Mouse (Mus musculus) G1E (cell line): ENCODE measurements at regions not wholly inside any gene's neighbourhood (a gene's known extent, or its start where the extent isn't known, plus 50 kb on each side); places are given as distances from the start of the nearest gene placed in this dataset.

Experiments
- CTCF ChIP-seq: IDR thresholded peaks from 2 replicates; pipeline ENCODE4 v1.5.1; 2012; ENCODE audit warnings: low read depth, low read length, inconsistent platforms, mixed read lengths
- GATA1 ChIP-seq: IDR thresholded peaks from 2 replicates; pipeline ENCODE4 v1.6.1; 2012; ENCODE audit warnings: borderline replicate concordance, low read length, inconsistent platforms, mixed read lengths
- GATA2 ChIP-seq: IDR thresholded peaks from 2 replicates; pipeline ENCODE4 v1.6.1; 2012; ENCODE audit warnings: low read depth, low read length, inconsistent platforms, borderline replicate concordance
- POLR2AphosphoS5 ChIP-seq: IDR thresholded peaks from 2 replicates; pipeline ENCODE4 v1.6.1; 2012; ENCODE audit warnings: low read depth, low read length, inconsistent platforms; ENCODE audit not compliant: insufficient replicate concordance
- TAL1 ChIP-seq: conservative IDR thresholded peaks from 2 replicates; pipeline ENCODE4 v1.6.1; 2012; ENCODE audit warnings: low read depth, low read length, inconsistent platforms, mixed read lengths

DNA sequence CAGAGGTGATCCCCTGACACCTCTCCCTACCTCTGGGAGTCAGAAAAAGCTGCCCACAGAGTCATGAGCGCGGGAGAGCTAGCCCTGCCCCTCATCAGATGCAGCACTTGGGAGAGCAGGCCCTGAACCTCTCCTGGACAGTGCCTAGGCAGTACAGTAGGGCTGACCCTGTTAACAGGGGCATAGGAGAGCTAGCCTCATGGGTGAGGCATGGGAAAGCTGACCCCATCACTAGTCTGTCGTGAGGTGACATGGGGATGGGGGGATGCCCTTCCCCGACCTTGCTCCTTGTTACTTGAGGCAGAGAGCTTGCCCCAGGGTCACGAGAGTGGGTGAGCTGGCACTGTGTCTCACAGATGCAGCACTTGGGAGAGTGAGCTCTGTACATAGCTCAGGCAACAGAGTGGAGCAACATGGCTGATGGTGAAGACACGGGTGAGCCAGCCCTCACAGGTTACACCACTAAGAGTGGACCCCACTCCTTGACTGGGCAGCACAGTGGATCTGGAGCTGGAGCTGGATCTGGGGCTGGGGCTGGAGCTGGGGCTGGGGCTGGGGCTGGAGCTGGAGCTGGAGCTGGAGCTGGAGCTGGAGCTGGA lies 225.5 kb upstream of the Krr1 start:
- TF ChIP-seq TAL1 (no peak), CTCF (no peak), GATA1 (no peak), GATA2 (no peak), POLR2AphosphoS5 (no peak)
